15 mouse cellular contexts compared by ENCODE assay signal in the genomic region with DNA sequence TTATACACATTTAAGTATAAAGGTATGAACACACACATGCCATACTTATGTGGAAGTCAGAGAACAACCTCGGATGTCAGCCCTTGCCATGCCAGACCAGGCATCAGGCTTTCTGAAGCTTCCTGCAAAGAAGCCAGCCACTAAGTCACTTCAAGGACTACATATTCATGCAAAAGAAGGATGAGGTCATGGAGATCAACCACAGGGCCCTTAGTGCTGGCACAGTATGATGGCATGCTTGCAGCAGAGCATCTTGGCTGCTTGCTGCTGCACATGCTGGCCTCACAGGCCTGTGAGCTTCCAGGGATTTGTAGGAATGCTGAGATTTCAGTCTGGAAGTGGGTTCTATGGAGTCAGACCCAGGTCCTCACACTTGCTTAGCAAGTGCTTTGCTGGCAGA. TPM values are rescaled to one million over a fixed set of nuclear protein-coding genes. Genes with fewer than 3 reads are reported as not detected.
"Had no signal": no experiment of that assay in that cellular context is flagged by ENCODE, and none has a peak within 500 bp of the region (broad histone marks: within the 10 kb centered on the region; RNA-seq: fewer than 3 reads in every experiment).

No protein-coding gene starts in this region.

- H3K36me3 ChIP-seq: liver, embryonic 13.5 days; lung, embryonic 15.5 days; midbrain, embryonic 12.5 days; stomach, embryonic 15.5 days had no signal

- DNase-seq: kidney, postnatal 4 days; liver; liver, embryonic 13.5 days; liver, postnatal 0 days; lung, postnatal 14 days; right cerebral cortex, postnatal 14 days; thymus, adult 2 months; thymus, postnatal 25 days had no signal

- H3K9ac ChIP-seq: limb, embryonic 12.5 days; liver, embryonic 13.5 days; liver, postnatal 0 days; lung, embryonic 15.5 days; midbrain, embryonic 12.5 days; stomach, embryonic 15.5 days had no signal

- H3K9me3 ChIP-seq: liver, embryonic 13.5 days; lung, embryonic 15.5 days; stomach, embryonic 15.5 days had no signal

- H3K4me2 ChIP-seq: limb, embryonic 12.5 days; liver, embryonic 13.5 days; lung, embryonic 15.5 days; midbrain, embryonic 12.5 days; stomach, embryonic 15.5 days had no signal

- H3K4me3 ChIP-seq: layer of hippocampus, adult 2 months; limb, embryonic 12.5 days; liver, embryonic 13.5 days; lung, embryonic 15.5 days; megakaryocyte, embryonic 14.5 days; midbrain, embryonic 12.5 days; stomach, embryonic 15.5 days had no signal

- ATAC-seq: liver, postnatal 0 days had no signal

- H3K27ac ChIP-seq: layer of hippocampus, adult 2 months; limb, embryonic 12.5 days; liver, embryonic 13.5 days; lung, embryonic 15.5 days; macrophage; midbrain, embryonic 12.5 days; stomach, embryonic 15.5 days had no signal

- H3K4me1 ChIP-seq: liver, embryonic 13.5 days; megakaryocyte, embryonic 14.5 days; midbrain, embryonic 12.5 days had no signal

- H3K27me3 ChIP-seq: limb, embryonic 12.5 days; liver, embryonic 13.5 days; lung, embryonic 15.5 days; midbrain, embryonic 12.5 days; stomach, embryonic 15.5 days had no signal

RNA-seq across cellular contexts. Expression of a gene that starts 9.4 kb away (rescaled TPM):
- polyA plus RNA-seq: macrophage had no signal
